Mouse (Mus musculus) CD8-positive naive resting alpha-beta T cell, adult 2 months (primary cell): Measurements from ENCODE around the gene Slc38a4.

Experiments
- DNase-seq, 2 experiments: peaks; one replicate each; pipeline ENCODE4 v3.0.0; 2022; ENCODE audit warnings: low read depth in 2 of 2, low spot score in 2 of 2

The Slc38a4 gene

DNA sequence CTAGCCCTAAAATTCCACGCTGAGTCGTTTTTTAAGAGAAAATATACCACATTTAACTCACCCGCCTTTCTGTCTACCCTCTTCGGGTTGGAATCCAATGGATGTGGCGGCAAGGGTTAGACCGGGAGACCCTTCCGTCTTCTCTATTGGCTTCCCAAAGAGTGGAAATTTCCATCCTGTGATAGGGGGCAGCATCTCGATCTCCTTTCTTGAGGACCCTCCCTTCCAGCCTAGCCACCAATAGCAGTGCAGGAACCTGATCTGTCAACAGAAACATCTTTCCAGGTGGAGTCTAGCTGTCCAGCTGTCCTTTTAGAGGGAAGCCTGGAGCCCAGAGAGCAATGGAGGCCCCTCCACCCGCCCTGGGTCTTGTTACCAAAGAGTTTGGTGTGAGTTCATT lies at the start of gene Slc38a4:
Gene Slc38a4, minus strand, starts transcription at position 163 of the 400 bp plus-strand sequence.
- DNase-seq, result no peak

DNA sequence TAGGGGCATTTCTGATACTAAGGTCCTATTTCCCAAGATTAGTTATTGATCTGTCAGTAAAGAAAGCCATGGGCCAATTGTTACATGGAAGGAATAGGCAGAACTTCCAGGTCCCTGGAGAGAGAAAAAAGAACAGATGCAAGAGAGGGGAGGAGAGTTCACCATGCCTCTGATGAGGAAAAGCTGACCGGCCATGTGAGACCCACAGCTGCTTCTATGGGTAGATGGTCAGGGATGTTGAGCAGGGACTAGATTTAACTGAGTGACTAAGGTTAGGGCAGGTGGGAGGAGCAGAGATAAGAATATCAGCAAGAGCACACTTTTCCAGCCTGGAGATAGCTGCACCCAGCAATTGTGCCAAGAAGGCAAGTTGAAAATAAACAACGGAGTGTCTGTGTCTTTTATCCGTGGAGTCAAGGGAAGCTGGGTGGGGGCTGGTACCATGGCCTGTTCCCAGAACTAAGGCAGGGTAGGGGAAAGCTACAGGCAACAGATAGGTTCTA lies 49.2 kb upstream of the Slc38a4 start:
- DNase-seq, result no peak

DNA sequence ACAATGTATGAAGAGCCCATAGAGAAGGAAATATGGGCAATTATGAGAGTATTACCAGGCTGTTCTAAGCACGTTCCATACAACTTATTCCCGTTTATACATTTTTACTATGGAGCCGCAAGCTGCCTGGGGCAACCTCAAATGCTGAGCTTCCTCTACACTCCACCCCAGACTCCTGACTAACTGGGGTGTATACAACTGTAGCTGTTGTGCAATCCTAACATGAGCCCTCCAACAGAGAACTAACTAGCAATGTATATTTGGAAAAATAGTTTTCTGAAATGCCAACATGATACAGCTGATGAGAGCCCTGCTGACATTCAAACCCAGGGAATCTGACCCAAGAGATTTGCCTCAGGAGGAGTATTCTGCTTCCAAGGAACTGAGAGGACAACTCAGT lies 48.3 kb upstream of the Slc38a4 start:
- no peak for DNase-seq

DNA sequence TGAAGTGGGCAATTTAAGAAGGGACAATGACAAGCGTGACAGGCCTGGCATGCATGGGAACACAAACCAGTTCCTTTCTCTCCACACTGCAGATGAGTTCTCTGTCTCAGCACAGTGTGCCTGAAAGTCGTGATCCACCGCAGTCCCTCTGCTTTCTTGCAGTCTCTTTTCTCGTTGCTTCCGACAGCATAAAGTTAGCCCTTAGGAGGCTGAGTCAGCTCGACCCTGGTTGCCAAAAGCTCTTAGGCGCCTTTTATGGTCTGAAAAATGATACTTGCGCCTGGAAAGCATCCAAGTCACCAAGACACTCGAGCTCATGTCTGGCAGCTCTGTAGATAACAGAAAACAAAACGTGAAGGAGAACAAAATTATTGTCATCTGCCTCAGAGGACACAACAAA lies 47.1 kb upstream of the Slc38a4 start:
- DNase-seq, result no peak

DNA sequence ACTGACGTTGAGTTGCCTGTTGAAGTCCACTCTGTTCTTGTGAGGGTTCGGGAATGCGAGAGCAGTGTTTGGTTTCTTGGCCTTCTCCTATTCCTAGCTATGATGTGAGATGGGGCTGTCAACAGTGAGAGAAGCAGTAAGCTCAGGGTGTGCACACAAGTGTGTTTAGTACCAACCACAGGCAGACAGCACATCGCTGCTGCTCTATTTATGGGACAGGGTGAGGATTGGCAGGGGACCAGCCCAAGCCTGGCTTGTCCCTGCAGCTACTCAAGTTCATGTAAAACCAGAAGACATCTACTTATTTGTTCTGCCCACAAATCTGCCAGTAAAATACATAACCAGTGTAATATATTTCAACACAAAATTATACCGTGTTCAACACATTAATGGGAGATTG lies 46.4 kb upstream of the Slc38a4 start:
- no peak for DNase-seq

DNA sequence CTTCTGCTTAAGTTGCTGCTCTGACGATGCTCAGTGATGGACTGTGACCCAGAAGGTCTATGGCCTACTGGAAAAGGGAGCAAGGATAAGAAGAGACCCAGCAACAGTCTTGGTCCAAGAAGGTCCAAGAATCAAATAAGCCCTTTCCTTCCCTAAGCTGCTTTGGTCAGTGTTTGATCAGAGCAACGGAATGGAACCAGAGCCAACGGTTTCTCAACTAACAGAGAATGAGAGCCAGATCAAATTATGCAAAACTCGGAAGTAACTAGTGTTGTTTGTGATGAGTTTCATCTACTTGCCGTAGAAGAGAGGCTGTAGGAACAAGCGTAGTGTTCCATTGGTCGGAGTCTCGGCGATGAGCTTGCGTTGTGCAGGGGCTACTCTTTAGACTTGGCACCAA lies 43.3 kb upstream of the Slc38a4 start:
- no peak for DNase-seq

DNA sequence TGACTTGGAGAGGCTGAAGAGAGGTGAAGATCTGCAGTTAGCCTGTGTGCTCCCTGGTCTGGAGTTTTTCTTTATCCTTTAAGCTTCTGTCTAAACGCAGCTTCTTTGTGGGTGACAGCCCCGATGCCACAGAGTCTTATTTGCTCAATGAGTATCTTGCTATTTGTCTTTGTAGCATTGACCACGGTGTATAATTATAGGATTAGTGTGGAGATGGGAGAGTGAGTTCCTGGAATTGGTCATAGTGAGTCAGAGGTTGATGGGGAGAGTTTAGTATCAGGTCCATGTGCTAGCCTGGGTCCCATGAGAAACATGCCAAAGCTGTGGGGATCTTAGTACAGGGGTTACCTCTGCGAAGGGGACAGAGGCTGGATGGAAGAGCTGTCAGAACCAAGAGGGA lies 41.8 kb upstream of the Slc38a4 start:
- no peak for DNase-seq

DNA sequence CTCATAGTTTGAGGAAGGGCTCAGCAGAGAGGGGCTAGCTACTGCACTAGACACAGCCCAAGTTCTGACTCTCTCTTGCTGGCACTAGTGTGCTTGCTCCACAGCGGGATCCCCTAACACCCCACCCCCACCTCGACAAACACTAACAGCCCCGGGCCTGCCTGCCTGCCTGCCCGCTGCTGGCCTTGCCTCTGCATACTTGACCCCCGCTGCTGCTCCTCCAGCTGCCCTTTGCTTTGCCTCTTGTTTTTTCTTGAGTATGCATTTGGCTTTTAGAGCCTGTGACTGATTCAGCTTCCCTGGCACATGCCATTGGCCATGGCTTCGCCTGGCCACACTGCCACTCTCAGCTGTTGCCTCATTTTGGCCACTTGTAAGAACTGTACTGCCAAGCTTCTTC lies 33.8 kb upstream of the Slc38a4 start:
- no peak for DNase-seq

DNA sequence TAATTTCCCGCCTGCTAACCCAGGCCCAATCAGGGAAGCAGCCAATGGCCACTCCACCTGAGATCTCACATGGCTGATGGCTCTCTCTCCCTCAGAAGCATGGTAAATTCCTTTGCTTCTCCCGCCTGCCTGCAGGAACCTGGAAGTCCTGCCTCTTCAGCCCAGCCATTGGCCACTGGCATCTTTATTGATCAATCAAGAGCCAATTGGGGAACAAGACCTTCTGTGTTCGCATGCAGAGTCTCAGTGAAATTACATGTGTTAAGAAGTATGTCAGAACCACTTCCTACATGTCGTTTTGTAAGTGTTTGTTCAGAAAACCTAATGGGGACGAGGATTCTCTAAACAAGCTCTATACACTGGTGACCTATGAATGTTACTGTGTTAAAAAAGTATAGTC lies 30.1 kb upstream of the Slc38a4 start:
- no peak for DNase-seq

DNA sequence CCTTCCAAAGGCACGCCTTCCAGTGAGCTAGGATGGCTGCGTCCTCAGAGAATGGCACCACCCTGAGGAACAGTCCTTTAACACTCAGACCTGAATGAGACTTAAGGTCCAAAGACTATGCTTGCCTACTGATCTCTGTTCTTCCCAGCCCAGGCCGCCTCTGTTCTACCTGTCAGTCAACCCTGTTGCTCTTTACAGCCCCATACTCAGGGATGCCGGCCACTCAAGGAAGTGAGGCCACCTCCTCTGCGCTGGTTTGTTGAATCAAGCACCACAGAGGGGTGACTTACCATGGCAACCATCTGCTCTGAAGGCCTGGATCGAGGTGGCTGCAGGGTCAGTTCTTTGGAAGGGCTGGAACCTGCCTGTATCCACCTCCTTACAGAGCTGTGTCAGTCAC lies 21.9 kb upstream of the Slc38a4 start:
- no peak for DNase-seq

DNA sequence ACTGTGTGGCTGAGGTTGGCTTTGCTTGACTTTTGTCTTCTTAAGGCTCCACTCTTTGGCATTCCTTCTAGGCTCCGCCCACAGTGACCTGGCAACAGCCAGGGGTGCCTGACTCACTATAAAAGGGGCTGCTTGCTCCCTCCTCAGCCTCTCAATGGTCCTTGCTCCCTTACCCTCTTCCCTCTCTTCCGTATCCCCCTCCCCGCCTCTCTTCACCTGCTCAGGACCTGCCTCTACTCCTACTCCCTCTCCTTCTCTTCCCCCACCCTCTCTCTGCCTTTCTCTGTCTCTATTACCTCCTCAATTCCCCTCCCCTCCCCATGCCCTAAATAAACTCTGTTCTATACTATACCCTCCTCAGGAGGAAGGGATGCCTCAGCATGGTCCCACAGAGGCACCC lies 20.3 kb upstream of the Slc38a4 start:
- DNase-seq, result no peak

DNA sequence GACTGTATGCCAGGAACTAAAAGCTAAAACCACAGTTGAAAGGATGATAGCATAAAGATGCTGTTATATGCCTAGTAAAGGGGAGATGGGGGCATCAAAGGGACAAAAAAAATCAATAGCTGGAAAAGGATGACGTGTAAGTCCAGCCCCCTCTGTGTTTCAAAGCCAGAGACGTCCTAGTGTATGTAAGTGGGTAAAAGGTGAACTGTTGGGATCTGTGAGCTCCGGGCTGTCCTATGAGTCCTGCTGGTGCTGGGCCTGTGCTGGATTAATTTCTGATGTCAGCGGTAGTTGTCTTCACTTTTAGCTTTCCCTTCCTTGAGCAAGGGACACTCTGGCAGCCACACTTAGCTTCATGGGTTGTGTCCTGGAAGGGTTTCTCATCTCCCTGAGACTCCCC lies 19.5 kb upstream of the Slc38a4 start:
- DNase-seq, result no peak

DNA sequence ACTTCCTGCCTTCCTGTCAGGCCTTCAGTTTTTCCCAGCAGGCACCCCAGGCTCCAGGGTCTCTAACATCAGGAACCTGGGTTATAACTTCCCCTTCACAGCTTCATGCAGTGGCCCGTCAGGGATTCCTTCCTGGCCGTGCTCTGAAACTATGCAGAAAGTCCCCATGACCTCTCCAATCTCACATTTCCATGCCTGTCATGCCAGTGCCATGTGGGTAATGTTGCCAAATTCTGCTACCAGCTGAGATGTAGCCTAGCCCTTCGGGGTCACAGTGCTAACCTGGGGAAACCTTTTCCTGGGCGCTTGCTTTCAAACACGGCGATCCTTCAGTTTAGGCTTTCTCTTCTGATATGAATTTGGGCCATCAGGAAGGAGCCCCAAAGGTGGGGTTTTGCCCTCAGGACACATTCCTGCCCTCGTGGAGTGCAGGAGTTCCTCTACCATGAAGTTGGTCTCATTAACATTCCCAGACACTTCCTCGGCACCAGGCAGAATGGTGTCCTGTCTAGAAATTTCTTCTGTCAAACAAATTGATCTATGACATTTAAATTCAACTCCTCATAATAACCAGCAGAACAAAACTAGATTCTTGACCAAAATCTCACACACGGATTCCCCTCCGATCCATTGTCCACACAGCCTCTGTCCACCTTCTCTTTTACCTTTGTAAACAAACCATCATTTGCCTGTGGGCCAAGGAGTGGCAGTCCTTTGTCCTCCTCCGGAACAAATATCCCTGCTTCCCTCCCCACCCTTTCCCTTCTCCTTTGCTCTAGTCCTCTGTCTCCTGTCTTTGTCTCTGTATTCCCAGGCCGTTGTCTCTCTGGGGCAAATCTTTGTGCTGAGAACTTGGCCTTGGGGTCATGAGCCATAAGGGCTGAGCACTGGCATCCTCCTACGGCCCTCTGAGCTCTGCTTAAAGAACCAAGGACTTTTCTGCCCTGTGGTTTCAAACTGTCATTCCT lies 17.4 kb upstream of the Slc38a4 start:
- DNase-seq, result no peak

DNA sequence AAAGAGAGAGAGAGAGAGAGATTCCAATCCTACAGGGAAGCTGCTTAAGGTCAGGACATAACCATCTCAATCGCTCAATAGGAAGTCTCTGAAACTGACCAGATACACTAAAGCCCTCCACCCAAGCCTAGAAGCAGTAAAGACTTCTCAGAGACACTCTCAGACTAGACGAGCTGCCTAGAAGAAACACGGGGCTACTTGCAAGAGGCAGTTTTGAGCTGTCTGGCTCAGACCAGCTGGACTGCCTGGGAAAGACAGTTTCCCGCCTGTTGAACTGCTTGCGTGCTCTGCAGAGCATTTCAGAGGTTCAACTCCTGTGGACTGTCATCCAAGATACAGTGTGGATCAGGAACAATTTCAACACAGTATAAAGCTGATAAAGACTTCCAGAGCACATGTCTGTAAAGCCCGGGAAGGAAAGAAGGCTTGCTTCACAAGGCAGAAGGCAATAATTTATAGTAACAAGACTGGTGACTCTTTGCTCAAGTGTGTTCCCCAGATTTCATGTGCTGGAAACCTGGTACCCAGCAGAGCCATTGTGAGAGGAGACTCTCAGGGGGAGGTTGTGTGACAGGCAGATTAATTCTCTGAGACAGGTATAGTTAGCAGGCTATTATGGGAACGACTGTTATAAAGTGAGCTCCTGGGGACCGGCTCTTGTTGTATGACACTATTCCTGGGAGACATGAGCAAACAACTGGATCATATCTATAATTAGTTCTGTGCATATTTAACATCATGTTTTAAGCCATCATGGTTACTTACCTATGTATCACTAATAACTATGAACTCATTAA lies 11.8 kb upstream of the Slc38a4 start:
- no peak for DNase-seq

DNA sequence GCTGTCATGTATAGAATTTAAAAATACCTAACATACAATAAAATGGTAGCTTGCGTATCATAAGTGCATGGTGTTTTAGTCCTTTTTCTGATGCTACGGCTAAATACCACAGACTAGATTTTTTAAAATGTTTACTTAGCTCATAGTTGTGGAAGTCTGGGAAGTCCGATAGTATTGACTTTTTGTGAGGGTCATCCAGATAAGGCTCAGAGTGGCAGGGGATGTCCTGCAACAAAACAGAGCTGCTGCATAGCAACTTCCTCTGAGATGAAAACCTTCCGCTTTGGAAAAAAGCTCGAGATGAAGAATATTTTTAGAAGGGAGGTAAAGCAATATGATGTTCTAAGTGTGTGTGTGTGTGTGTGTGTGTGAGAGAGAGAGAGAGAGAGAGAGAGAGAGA lies 11.2 kb upstream of the Slc38a4 start:
- no peak for DNase-seq

DNA sequence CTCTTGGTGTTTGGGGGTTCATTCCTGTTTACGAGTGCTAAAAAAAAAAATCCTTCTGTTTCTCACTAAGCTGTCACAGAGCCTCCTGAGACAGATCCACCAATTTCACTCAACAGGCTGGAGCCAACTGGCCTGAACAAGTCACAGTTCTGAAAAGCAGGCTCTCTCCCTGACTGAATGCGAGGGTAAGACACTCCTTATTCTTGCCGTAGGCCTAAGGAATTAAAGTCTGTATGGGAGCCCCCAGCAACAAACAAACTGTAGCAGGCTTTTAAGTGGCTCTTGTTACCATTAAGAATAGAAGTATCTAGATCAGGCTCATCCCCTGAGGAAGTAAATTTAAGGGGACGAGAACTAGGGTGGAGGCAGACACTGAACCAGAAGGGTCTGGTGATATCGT lies 7.5 kb upstream of the Slc38a4 start:
- DNase-seq, result no peak

DNA sequence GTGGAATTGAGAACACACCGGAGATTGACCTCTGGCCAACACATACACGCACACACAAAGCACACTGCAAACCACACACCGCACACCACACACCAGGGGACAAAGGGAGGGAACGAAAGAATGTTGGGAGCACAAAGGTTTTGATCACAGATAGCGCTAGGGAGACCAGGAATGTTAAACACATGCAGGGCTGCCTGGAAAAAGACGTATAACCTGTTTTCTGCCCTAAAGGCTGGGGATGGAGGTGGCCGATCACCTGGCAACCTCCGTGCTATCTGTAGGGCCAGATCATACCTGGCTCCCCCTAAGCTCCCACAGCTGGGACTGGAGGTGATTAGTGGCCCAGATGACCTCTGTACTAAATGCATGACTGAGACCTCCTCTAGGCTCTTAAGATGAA lies 5.2 kb upstream of the Slc38a4 start:
- DNase-seq, result no peak

DNA sequence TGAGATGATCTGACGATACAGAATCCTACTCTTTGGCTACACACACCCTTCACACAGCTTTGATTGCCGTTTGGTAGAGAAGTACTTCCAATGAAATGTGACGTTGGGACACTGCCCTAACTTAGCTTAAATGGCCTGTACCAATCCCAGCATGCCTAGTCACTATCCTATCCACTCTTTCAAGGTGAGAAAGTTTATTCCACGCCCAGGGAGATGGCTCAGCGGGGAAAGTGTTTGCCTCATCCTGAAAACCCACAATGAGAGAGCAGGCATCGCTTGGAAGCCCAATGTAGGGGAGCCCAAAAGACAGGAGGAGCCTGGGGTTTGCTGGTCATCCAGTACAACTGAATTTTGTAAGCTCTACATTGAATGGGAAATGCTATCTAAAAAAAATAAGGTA lies 4.8 kb upstream of the Slc38a4 start:
- DNase-seq, result no peak

DNA sequence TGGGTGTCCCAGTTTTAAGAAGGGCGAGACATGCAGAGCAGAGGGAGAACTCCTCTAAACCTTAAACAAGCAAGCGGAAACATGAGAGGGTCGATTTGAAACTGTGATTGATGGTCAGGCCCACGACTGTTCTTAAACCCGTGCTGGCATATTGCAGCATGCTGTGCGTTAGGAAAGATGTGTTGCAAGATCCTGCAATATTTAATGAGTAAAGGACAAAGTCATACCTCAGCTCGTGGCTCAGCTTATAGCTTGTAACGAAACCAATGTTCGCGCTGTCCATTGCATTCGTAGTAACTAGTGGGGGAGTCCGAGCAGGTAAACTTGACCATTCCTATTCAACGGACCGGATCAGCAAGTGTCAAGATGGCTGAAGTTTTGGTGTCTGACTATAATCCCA lies 4.3 kb upstream of the Slc38a4 start:
- no peak for DNase-seq

DNA sequence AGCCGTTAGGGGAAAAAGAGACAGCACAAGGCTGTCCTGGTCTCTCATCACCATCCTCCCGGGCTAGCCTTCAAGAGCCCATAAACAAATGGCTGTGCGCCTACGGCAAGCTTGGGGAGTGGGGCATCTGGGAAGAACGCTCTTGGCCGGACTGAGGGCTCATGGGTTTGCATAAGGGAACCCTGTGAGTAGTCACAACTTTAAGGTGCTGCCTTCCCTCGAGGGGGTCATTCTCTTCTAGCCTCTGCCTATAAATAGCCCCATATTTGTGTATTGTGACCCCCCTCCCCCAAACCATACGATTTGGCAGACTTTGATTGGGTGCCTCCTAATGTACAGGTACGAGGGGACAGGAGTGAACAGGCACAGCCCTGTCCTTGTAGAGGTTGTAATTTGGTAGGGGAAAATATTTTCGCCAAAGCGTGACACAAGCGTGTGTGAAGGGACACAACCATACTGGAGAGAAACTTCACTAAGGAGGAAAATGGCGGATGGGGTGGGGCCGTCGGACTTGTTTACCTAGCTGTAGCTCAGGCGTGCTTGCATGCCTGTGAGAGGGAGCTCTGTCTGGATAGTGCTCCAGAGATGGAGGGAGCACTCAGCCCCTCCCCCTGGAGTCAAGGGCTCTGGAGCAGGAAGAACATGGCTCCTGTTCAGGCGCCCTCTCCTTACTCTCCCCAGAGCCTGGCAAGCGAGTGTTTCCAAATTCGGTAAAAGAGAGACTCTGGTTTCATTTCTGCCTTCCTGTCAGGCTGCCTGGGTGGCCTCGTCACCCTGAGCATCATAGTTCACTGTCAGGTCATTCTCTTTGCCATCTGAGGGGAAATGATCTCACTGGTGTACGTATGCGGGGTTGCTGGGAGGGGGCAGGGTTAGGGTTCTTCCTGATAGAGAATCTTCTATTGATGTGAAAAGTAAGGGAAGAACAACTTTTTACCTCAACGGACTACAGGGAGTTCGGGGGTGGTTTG lies 3.6 kb upstream of the Slc38a4 start:
- no peak for DNase-seq
